Mouse (Mus musculus) stomach, postnatal 0 days (tissue): Measurements from ENCODE around the gene Vil1. TPM values are rescaled to one million over a fixed set of nuclear protein-coding genes. Genes with fewer than 3 reads are reported as not detected.

Experiments used
- ATAC-seq: fragments of 200-750 bp; cut with Nextera tagmentation; 2 replicates; pipeline ENCODE4 v1.8.0; 2017; ENCODE audit not compliant: low FRiP score, low TSS enrichment
- DNase-seq: peaks from one replicate; pipeline ENCODE4 v3.0.0-alpha.2; 2016; ENCODE audit warnings: low spot score
- H3K27ac ChIP-seq: fragments of 300-500 bp; sonication (generic); replicated peaks from 2 replicates; pipeline ENCODE4 v1.5.1; 2014; ENCODE audit warnings: mild to moderate bottlenecking, control low read depth
- H3K27me3 ChIP-seq: fragments of 300-500 bp; sonication (generic); 2 replicates; pipeline ENCODE4 v1.6.1; 2014; ENCODE audit warnings: low read length; ENCODE audit not compliant: control insufficient read depth, insufficient read depth
- H3K36me3 ChIP-seq: fragments of 300-500 bp; sonication (generic); 2 replicates; pipeline ENCODE4 v1.6.1; 2014; ENCODE audit warnings: low read length, mixed read lengths; ENCODE audit not compliant: control insufficient read depth, insufficient read depth
- H3K4me1 ChIP-seq: fragments of 300-500 bp; sonication (generic); replicated peaks from 2 replicates; pipeline ENCODE4 v1.6.1; 2014; ENCODE audit warnings: antibody characterized with exemption; ENCODE audit not compliant: control insufficient read depth, insufficient read depth
- H3K4me2 ChIP-seq: fragments of 300-500 bp; sonication (generic); replicated peaks from 2 replicates; pipeline ENCODE4 v1.6.1; 2014; ENCODE audit warnings: low read depth, mild to moderate bottlenecking, control low read depth, moderate library complexity
- H3K4me3 ChIP-seq: fragments of 300-500 bp; sonication (generic); 2 replicates; pipeline ENCODE4 v1.5.1; 2014; ENCODE audit warnings: low read depth, low read length, control low read depth
- H3K9ac ChIP-seq: fragments of 300-500 bp; sonication (generic); 2 replicates; pipeline ENCODE4 v1.6.1; 2014; ENCODE audit warnings: mild to moderate bottlenecking, low read length, control low read depth, mixed read lengths
- H3K9me3 ChIP-seq: fragments of 300-500 bp; sonication (generic); 2 replicates; pipeline ENCODE4 v1.6.1; 2016; ENCODE audit warnings: low read length; ENCODE audit not compliant: control insufficient read depth
- CTCF ChIP-seq: IDR thresholded peaks from 2 replicates; pipeline ENCODE4 v1.5.1; 2016; ENCODE audit warnings: antibody characterized with exemption, low read depth, mild to moderate bottlenecking, moderate library complexity
- EP300 ChIP-seq: optimal IDR thresholded peaks from 2 replicates; pipeline ENCODE3; 2016; ENCODE audit warnings: antibody characterized with exemption
- WGBS: fragments of 180-500 bp; shearing (Covaris S2); extraction: QIAGEN DNeasy Blood & Tissue Kit; methylation state at CpG from one replicate; pipeline ENCODE4 v1.1.7; 2014; 5-methylcytosine and 5-hydroxymethylcytosine counted together
- polyA plus RNA-seq: library from polyadenylated mRNA; unstranded; fragments of >200 nt; fragmentation: Nextera tagmentation; extraction: Ambion mirVana; gene quantifications from 2 replicates; pipeline ENCODE4 v1.2.1, GENCODE M21; 2015

Gene Vil1
- polyA plus RNA-seq, 1 experiment from 2014 or later = 12.8 TPM

GRCm38 (mm10) chr1:74376396-74376795 lies 32.8 kb upstream of the Vil1 start:
- Histone ChIP-seq H3K4me2 (no peak overlapping the region), H3K9ac (no peak overlapping the region), H3K4me3 (no peak overlapping the region), H3K36me3 (no peaks in the 10 kb centered on the region), H3K9me3 (no peaks in the 10 kb centered on the region), H3K27ac (no peak overlapping the region), H3K4me1 (no peaks in the 10 kb centered on the region), H3K27me3 (no peaks in the 10 kb centered on the region)
- TF ChIP-seq CTCF = no peak
- no peak for TF ChIP-seq EP300
- WGBS = 61% methylated on average over 4 of the region's 4 CpGs
- DNase-seq (no peak), ATAC-seq (no peak)

DNA sequence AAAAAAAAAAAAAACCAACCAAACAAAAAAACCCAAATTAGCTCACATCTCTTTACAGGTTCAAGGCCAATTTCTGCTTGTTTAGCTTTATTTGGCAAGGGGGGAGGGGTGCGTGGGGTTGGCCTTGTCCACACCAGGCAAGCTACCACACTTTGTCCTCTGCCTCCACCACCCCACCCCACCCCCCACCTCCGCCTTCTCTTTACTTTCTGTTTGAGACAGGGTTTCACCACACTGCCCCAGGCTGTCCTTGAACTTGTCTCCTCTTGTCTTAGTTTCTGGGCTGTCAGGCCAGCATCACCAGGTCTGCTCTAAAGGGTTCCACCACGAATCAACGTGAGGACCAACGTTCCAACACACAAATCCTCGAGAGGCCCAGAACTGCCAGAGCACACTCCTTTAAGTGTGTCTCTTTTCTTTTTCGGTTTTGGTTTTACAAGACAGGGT lies 30.1 kb upstream of the Vil1 start:
- TF ChIP-seq EP300 (no peak), CTCF (no peak)
- Histone ChIP-seq H3K9ac (no peak overlapping the region), H3K4me1 (no peaks in the 10 kb centered on the region), H3K36me3 (no peaks in the 10 kb centered on the region), H3K4me3 (no peak overlapping the region), H3K27ac (no peak overlapping the region), H3K9me3 (no peaks in the 10 kb centered on the region), H3K4me2 (no peak overlapping the region), H3K27me3 (no peaks in the 10 kb centered on the region)
- ATAC-seq (no peak), DNase-seq (no peak)
- WGBS = 69% methylated on average over 7 of the region's 7 CpGs

DNA sequence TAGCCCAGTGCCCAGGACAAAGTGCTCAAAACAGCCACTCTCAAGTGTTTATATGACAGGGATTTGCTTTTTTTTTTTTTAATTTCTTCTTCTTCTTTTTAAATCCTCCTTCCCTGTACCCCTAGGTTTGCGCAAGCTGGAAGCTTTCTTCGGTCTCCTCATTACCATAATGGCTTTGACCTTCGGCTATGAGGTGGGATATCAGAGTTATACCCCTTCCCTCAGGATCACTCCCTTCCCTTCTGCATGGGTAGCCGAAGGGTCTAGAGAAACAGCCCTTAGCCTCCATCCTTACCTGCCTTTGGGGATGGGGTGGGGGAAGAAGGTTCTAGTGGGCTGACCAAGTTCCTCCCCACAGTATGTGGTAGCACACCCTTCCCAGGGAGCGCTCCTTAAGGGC lies 28.7 kb upstream of the Vil1 start:
- Histone ChIP-seq H3K36me3 (no peaks in the 10 kb centered on the region), H3K4me1 (no peaks in the 10 kb centered on the region), H3K9ac (no peak overlapping the region), H3K9me3 (no peaks in the 10 kb centered on the region), H3K4me2 (no peak overlapping the region), H3K27me3 (no peaks in the 10 kb centered on the region), H3K27ac (no peak overlapping the region), H3K4me3 (no peak overlapping the region)
- 82% methylated on average over 5 of the region's 5 CpGs for WGBS
- TF ChIP-seq EP300 = no peak
- no peak for TF ChIP-seq CTCF
- no peak for DNase-seq
- no peak for ATAC-seq

DNA sequence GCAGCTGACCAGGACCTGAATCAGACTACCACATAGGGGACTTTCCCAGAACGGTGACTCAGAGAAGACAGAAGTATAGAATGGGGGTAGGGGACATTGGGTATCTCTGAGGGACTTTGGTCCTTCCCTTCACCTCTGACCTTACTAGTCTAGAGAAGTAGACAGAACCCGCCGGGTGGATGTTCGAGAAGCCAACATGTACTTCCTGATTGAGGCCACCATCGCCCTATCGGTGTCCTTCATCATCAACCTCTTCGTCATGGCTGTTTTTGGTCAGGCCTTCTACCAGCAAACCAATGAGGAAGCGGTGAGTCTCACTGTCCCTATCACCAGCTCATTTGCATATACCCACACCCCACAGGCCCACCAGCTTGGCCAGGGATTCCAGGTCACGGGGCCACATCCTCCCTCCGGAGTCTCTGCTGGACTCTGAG lies 27.6 kb upstream of the Vil1 start:
- Histone ChIP-seq H3K4me3 (no peak overlapping the region), H3K27ac (no peak overlapping the region), H3K36me3 (no peaks in the 10 kb centered on the region), H3K9me3 (no peaks in the 10 kb centered on the region), H3K9ac (no peak overlapping the region), H3K4me2 (no peak overlapping the region), H3K27me3 (no peaks in the 10 kb centered on the region), H3K4me1 (no peaks in the 10 kb centered on the region)
- DNase-seq = no peak
- no peak for ATAC-seq
- TF ChIP-seq CTCF (no peak), EP300 (no peak)
- 87% methylated on average over 10 of the region's 10 CpGs for WGBS

- no peak overlapping the region for H3K9ac ChIP-seq
- no peaks in the 10 kb centered on the region for H3K36me3 ChIP-seq
- 62% methylated on average over 13 of the region's 13 CpGs for WGBS
- TF ChIP-seq EP300 = no peak
- no peak for TF ChIP-seq CTCF
- no peaks in the 10 kb centered on the region for H3K4me1 ChIP-seq
- no peak for DNase-seq
- H3K27me3 ChIP-seq = no peaks in the 10 kb centered on the region
- no peak for ATAC-seq
- no peak overlapping the region for H3K4me2 ChIP-seq
- no peak overlapping the region for H3K4me3 ChIP-seq
- no peaks in the 10 kb centered on the region for H3K9me3 ChIP-seq
- no peak overlapping the region for H3K27ac ChIP-seq
Observed at GRCm38 (mm10) chr1:74383385-74383784, 25.8 kb upstream of the Vil1 start.

GRCm38 (mm10) chr1:74384525-74384924 lies 24.7 kb upstream of the Vil1 start:
- Histone ChIP-seq H3K27ac (no peak overlapping the region), H3K36me3 (no peaks in the 10 kb centered on the region), H3K9ac (no peak overlapping the region), H3K27me3 (no peaks in the 10 kb centered on the region), H3K4me1 (no peaks in the 10 kb centered on the region), H3K4me2 (no peak overlapping the region), H3K4me3 (no peak overlapping the region), H3K9me3 (no peaks in the 10 kb centered on the region)
- no peak for TF ChIP-seq EP300
- no peak for TF ChIP-seq CTCF
- ATAC-seq (no peak), DNase-seq (no peak)
- 89% methylated on average over 8 of the region's 8 CpGs for WGBS
